Mouse (Mus musculus) E14TG2a.4 (cell line): ENCODE results near the gene Tdrd12.

Experiments used
- CTCF ChIP-seq: conservative IDR thresholded peaks from 2 replicates; pipeline ENCODE4 v1.5.1; 2014; ENCODE audit warnings: low read length
- NANOG ChIP-seq: IDR thresholded peaks from 2 replicates; pipeline ENCODE4 v1.6.1; 2014; ENCODE audit warnings: borderline replicate concordance, low read length, mixed read lengths

DNA sequence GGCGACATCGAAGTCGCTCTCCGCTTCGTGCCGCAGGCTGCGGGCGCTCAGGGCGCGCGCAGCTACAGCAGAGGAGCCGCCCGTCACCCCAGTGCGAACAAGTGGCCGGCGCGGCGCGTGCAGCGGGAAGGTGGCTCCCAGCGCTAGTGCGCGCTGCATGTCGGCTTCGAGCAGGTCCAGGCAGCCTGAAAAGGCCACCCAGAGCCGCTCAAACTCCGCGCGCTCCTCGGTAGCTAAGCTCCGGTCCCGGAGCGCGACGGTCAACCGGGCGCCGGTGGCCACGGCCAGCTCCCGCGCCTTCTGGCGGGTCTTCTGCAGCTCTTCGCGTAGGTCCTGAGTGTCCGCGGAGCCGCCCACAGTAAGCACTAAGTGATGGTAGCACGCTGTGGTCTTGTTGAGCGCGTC, 47.2 kb upstream of the Tdrd12 start:
- TF ChIP-seq CTCF (no peak), NANOG (no peak)
